Mouse (Mus musculus) regulatory T cell (primary cell): ENCODE measurements at regions not wholly inside any gene's neighbourhood (a gene's known extent, or its start where the extent isn't known, plus 50 kb on each side); places are given as distances from the start of the nearest gene placed in this dataset.

Experiments used
- in situ Hi-C: fragments of 300-600 bp; cut with MboI, MseI; formaldehyde crosslinking; loops from one replicate; pipeline ENCODE4 v1.15.1; 2025; ENCODE audit warnings: high pct_unique_total_duplicates

DNA sequence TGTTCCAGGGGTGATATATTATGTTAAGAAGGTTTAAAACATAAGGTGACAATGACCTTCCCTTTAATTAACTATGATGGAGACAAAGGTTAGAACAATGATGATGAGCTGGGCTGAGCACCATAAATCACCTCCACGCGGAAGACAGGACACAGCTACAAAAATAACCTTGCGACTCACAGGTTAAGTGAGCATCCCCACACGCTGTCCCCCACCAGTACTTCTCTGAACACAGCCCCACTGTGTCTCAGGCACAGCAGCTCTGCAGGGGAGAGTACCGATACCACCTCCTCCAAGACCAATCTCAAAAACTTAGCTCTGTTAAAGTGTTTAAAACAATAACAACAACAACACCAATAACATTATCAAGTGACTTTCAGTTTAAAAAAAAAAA is 307.7 kb upstream of the Adamts16 start:
- in situ Hi-C loops: no loop called here

DNA sequence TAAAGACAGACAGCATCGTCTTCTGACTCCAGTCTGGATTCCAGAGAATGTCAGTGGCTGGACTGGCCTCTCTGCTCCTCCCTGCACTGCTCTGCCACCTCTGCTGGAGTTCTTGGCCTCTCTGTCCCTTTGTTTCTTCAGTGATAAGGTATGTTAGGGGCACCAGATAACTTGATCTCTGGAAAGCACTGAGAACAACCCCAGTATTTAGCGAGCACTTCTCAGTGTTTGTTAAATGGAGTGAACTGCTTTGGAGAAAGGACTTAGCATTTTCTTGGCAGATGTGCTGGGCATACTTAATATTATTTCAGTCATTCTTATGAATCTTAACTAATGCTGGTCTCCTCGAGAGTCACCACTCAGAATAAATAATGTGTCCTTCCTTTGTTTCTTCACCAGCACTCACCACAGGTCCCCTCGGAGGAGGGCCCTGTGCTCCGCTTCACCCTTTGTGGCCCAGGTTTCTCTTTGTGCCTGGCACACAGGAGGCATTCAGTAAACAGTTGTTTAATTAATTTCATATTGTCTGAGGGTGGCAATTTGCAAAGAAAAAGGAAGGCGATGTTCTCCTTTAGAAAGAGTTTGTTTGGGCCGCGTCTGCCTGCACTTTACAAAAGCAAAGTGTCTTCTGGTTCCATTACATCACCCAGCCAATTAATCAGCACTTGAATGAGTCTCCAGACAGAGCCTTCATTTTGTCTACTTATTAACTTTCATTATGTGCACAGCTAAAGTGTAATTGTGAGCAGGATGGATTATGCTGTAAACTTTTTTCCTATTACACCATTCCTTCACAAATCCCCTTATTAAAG is 307.1 kb upstream of the Adamts16 start:
- in situ Hi-C loops: no loop called here

DNA sequence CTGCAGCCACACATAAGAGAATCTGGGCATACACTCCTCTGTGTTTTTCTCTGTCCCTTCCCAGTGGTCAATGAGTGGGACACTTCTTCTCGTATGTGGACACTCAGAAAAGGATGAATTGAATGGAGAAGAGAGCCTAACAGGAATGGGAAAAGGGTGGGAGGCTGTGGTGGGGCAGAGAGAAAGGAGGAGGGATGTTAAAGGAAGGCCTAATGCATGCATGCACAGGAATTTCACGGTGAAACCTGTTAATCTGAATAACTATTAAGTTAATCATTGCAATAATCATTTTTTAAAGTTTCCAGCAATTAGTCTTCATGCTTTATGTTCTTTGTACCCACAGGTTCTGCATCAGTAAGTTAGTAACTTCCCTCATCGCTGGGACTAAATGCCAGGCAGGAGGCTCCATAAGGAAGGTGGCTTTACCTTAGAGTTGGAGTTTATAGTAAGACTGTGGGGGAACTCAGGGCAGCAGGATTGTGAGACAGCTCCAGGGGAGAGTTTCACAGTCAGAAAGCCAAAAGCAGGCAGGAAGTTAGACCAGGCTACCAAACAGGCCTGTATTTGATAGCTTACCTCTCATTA is 305.3 kb upstream of the Adamts16 start:
- in situ Hi-C loops: no loop called here

DNA sequence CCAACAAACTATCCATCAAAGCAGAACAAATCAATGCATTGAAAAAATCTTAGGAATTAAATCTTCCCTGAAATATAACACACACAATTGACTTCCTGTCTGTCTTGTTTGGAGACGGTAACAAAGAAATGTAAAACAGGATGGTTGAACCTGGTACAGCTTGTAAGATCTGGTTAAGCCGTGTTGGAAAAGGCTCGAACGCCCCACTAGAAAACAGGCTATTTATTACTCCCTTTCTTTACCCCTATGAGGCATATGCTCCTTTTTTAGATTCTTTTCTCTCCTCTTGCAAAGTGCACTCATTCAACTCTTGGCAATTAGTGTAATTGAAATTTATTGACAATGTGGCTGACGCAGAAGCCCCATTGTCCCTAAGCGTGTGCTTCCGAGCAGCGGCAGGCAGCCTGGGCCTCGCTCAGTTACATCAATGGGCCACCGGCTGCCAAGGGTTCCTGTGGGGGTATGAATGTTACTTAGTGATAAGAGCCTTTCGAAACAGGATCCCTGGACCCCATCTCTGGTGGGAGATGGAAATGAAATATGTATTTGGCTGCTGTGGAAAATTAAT is 297.2 kb upstream of the Adamts16 start:
- in situ Hi-C loops: no loop called here

DNA sequence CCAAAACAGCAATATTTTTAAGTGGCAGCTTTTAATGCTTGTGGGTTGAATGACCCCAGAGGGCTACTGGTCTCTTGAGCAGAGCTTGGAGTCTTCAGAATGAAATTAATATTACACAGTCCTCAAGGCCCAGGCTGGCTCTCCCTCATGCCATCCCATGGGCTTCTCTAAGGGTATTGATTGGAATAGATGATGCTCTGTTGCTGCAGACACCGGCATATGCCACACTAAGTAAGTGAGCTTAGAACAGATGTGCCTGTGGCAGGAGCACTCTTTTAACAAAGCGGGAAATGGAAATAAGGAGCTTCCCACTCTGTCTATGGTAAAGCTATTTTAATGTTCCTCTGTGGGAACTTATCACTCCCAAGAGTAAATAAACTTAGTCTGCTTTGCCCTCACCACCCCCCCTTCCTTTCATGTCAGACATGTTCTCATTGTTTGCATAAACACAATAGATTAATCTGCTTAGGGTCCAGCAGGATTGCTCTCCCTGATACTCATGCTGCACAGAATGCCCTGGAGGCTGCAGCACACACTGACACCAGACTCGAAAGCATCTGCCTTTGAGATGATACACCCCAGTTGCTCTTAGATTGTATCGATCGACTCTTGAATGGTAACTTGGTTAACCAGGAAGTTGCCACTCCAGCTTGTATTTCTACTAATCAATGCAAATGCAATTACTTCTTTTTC is 294.5 kb upstream of the Adamts16 start:
- in situ Hi-C loops: no loop called here

DNA sequence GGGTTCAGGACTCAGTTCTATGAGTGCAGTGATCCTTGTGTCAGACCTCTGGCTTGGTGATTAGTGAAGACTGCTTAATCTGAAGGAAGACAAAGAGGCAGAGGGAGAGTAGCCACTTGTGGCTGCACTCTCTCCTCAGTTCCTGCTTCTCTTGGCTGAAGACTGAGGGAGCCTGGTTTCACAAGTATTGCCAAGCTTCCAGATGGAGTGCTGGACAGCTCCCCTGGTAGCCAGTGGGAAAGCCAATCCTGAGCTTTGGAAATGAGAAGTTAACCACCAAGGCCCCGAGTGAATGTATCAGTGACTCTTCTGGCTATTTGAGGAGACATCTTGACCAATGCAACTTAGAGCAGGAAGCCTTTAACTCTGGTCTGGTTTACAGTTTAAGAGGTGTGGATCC is 279.9 kb upstream of the Adamts16 start:
- in situ Hi-C loops: no loop called here

DNA sequence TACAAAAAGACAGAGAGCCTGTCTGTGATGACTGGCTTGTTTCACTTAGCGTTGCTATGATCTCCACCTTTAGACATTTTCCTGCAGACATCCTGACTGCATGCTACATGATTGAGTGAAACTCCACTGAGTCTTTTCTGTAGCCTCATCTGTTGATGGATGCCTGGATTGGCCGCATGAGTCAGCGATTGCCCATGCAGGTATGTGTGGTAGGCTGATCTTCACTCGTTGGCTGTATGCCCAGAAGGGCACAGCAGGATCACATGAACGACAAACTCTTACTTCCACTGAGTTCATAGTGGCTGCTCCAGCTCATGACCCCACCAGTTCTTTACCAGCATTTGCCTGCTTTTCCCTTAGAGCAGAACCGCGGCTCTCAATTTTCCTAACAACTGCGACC is 266.6 kb upstream of the Adamts16 start:
- in situ Hi-C loops: no loop called here

DNA sequence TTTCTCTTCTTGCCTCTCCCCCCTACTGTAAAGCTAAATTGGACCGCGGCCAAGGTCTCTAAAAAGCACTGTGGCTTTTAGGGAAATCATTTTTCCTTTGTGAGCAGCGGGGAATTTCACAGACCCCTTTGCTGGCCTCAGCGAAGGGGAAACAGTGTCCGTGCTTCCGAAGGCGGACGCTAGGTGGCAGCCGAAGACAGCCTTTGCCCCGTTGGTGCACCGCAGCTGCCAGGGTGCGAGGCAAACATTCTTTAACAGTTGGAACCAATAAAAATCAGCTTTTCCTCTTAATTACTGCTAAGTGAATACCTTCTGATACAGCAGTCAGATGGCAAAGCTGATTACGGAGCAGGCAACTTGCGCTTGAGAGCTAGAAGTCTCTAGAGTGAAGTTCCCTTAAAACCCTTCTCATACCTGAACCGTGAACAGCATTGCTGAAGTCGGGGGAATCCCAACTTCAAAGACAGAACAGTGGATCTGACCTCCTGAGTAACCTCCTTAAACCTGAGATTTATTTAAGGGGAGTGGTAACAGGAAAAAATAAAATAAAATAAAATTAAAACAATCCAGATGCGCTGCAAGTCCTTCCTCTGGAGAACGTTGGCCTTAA is 263.7 kb upstream of the Adamts16 start:
- in situ Hi-C loops: no loop called here

DNA sequence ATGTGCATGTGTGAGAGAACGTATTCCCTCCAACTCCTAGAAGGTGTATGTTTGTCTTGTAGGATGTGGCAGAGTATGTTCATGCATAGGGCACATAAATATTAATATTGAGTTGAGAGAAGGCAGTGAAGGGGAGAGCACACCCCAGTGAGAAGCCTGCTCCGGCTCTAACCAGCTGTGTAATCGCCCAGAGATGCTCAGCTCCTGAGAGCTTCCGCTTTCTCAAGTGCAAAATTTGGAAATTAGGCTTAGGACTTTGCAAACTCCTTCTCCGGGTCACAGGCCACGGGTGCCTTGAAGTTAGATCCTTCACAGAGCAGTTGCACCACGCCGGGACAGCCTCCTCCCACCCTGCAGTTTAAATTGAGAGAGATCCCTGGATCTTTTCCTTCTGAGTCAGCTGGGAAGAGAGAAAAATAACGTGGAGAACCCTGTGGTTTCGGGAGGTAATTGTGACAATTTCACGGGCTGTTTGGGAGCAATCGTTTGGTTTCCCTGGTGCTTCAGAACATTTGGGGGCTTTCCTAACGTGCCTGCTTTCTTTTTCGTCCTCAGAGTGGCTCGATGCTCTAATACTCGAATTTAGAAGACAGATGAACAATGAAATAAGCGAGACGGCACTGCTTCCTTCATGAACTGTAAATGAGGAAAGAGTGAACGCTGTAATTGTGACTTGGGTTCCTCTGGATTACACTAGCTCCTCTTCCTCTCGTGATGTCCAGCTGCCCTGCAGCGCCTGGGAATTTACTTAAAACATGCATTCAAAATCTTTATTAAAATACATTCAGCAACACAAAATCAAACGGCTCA is 263.0 kb upstream of the Adamts16 start:
- in situ Hi-C loops: no loop called here

DNA sequence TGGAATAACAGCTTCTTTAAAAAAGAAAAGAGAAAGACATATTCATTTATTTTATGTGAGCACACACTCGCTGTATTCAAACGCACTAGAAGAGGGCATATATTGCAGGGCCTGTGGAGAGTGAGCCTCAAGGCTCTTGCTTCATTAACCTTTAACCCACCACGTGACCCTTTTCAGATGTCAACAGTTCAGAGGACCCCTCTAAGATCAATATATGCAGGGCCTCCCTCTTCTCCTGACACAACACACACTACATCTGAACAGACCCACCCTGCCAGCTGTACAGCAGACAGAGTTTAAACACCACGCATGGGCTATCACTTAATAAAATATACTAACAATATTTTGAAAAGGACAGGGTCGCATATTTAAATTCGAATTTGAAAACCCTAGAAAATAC is 242.7 kb upstream of the Adamts16 start:
- in situ Hi-C loops: no loop called here

DNA sequence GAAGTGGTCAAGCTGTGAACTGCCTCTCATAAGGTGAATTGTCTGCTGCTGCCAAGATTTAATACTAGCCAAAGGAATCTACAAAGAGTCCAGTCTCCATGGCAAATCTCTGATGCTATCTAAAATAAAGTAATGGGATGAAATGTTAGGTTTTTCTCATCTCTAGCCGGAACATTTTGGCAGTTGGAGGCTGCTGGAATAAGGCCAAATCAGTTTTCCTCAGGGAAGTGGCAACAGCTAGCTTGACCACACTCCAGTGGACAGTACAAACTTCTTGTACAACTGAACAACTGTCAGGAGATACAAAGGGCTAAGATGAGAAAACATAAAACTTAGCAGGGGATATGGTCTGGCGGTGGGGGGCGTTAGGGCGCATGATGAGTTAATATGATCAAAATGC is 234.3 kb upstream of the Adamts16 start:
- in situ Hi-C loops: no loop called here

DNA sequence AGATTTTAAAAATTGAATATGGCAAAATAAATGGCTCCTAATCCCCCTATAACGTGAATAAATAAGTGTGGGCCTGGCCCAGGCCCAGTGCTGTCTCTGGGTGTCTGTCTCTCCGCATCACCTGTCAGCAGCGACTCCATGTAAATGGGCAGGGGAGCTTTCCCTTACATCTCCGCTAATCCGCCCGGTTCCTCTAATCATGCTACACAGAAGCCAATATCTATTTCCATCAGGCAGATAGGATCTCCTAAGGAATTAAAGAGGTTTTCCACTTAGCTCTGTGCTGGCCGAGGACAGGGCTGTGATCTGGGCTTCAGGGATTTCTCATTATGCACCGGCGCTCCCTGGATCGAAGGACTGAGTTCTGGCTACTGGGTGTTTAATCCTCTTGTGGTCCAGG is 232.4 kb upstream of the Adamts16 start:
- in situ Hi-C loops: no loop called here

DNA sequence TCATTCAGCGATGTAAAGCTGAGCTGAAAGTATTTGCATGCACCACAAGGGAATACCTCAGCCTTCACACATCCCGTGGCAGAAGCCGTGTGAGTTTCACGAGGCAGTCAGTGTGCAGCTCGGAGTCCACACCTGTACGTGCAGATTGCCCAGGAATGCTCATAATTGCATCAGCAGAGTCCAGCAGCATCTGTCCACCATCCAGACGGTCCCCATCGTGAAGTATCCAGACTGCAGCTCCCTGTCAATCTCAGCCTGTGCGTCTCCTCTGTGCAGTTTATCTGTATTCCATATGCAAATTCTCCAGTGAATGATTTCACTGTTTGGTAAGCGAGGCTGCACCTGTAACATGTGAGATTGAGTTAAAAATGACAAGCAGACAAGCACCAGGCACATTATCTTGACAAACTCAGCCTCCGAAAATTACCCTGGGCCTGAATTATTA is 227.2 kb upstream of the Adamts16 start:
- in situ Hi-C loops: no loop called here

DNA sequence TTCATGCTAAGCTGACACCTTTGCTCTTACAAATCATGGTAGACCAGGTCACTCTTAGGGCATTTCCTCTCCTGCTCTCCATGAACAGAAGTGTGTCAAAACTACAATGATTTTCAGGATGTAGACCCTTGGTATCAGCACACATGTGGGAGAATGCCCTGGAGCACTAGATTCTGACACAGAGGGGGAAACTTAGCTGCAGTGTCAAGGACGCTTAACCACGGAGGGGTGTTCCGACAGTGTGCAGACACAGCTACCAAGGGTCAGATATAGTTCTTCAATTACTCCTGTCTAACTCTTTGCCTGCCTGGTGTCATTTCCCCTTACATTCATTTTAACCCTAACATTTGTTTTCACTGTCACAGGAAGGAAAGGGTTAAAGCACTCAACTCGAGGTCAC is 226.4 kb upstream of the Adamts16 start:
- in situ Hi-C loops: no loop called here

DNA sequence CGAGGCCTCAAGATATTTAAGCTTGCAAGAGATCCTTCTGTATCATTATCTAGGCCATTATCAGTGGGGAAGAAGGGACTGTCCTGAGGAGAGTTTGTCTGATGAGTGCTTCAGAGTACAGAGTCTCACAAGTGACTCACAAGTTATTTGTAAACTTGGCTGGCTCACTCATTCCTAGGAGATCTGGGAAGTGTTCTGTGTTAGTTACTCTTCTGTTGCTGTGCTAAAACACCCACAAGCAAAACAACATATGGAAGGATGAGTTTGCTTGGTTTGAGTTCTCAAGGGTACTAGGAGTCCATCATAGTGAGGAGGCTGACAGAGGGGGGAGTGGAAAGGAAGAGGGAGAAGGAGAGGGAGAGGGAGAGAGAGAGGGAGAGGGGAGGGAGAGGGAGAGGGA is 224.0 kb upstream of the Adamts16 start:
- in situ Hi-C loops: no loop called here

DNA sequence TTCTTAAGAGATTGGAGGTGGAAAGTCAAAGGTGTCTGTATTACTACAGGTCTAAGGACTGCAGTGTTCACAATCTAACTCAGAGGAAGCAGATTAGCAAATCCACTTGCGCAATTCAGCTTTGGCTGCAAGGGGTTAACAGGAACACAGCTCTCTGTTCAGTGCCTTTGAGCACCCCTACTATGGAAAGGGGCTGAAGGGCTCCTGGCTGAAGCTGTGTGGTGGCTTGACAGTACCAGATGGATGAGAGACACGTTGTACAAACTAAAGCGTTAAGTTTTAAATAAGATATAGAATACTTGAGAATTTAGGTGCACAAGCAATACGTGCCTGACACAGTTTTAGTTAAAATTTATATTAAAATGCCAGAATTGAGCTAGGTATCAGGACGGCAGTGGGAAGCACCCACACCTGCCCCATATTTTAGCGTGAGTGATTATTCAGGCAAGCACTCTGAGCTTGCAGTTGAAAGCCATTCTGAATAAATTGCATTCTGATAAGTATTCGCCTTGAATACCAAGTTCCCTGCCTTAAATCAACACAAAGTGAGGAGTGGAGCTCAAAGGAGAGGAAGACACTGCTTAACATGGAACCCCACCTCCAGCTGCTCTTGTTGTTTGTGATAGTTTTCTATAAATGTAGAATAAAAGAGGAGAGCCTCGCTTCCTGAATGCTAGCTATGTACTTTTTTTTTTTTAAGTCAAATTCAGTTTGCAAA is 223.1 kb upstream of the Adamts16 start:
- in situ Hi-C loops: no loop called here

DNA sequence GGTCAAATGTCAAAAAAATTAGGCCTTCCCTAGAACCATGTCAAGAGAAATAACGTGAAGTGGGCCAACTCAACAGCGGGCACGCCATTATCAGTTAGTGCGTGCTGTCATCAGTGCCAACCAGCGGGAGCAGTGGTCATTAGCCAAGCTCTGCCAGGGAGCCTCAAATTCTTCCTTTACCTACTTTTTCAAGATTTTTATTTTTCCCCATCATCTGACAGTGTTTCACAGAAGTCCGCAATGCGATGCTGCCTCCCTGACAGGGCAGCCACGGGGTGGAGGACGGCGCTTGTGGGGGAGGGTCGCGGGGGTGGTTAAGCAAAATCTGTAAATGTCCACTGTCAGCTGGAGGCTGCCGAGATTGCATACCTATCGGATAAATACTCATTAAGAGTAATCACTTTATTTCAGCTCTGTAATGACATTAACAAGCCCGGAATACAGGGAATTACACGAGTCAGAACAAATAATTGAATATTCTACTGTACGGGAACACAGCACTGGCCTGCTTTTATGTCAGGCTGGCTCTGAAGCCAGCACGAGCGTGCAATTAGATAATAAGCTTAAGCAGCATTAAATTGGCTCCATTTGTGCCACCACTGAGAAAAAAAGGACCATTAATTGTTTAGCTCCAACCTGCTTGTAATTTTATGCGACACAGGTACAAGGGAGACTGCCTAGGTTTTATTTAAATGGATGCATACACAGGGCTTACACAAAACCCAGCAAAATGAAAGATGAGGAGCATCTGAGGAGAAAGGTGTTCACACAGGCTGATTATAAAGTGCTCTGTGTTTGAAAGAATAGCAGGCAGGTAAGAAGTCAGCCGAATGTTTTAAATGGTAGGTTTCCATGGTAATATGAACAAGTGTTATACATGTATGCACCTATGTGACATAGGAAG is 212.0 kb upstream of the Adamts16 start:
- in situ Hi-C loops: loop anchor here (10.0 kb wide), 1 partner anchor 1289 kb away; no protein-coding TSS in a partner anchor

DNA sequence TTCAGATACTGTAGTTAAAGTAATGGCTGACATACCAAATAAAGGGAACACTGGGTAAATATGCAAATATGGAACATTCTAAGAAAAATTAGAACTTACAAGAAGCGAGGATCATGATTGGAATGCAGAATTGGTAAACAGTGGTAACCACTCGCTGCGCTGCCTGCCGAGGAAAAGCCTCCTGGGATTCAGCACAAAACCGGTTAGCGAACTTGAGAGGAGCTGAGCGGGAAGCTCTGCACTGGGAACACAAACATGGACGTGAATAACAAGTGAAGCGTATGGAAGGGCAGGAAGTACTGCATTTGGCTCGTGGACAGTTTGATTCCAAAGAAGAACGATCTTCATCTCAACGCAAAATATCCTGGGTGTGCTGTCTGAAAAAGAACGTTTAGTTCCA is 209.0 kb upstream of the Adamts16 start:
- in situ Hi-C loops: loop anchor here (10.0 kb wide), 1 partner anchor 1286 kb away; no protein-coding TSS in a partner anchor

DNA sequence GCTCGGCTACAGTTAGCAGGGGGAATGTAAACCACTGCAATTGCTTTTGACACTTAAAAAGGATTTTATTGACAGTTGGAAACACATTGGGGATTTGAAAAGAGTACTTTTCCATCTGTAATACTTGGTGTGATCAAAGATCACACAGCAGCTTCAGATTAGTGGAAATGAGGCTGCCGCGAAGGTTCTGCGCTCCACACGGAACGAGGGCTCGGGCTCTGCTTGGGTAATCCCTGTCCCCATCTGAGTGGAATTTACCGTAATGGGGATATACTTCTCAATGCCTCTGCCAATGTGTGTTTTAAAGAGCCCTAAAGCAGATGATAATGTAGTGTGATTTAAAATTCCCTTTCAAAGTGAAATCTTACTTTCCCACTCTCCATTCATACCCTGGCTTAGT is 194.4 kb upstream of the Adamts16 start:
- in situ Hi-C loops: no loop called here
